Mouse (Mus musculus) adrenal gland, postnatal 14 days (tissue): ENCODE measurements around the gene Kdm4a. TPM values are rescaled to one million over a fixed set of nuclear protein-coding genes. Genes with fewer than 3 reads are reported as not detected.

ENCODE experiments used
- DNase-seq: peaks from one replicate; pipeline ENCODE4 v3.0.0; 2021; ENCODE audit warnings: mixed read lengths
- long read RNA-seq, 2 experiments: library from polyadenylated mRNA; stranded (forward); transcript quantifications; one replicate each; pipeline ENCODE4 v2.0.0; 2021
- total RNA-seq: library from RNA; stranded (reverse); gene quantifications from 2 replicates; pipeline ENCODE4 v1.2.3, GENCODE M21; 2021

Kdm4a gene
- 34.3 and 43.6 TPM in 2 replicates for total RNA-seq
- long read RNA-seq, experiment 1, partial matches to known transcripts, result 0 of 1 reads
- long read RNA-seq, experiment 1, other reads (novel, unspliced or antisense), result 1 of 1 reads
- long read RNA-seq, experiment 2, full-length matches to known transcripts, result 1 of 1 reads
- long read RNA-seq, experiment 2, partial matches to known transcripts, result 0 of 1 reads
- long read RNA-seq, experiment 2, other reads (novel, unspliced or antisense), result 0 of 1 reads

- peak; percentile 96 for DNase-seq
Measured at GRCm38 (mm10) chr4:118179467-118180300, at the start of gene Kdm4a. Kdm4a (minus strand) TSS chr4:118180043.

GRCm38 (mm10) chr4:118229035-118229770 is 49.4 kb upstream of the Kdm4a start:
- no peak for DNase-seq

- no peak for DNase-seq
Measured at GRCm38 (mm10) chr4:118227398-118227797, 47.6 kb upstream of the Kdm4a start.

GRCm38 (mm10) chr4:118221261-118221660 is 41.4 kb upstream of the Kdm4a start:
- DNase-seq, result no peak

GRCm38 (mm10) chr4:118220756-118221155 is 40.9 kb upstream of the Kdm4a start:
- no peak for DNase-seq

GRCm38 (mm10) chr4:118219487-118219886 is 39.6 kb upstream of the Kdm4a start:
- no peak for DNase-seq

GRCm38 (mm10) chr4:118218521-118218920 is 38.7 kb upstream of the Kdm4a start:
- DNase-seq, result no peak

- peak; percentile 85 for DNase-seq
Measured at GRCm38 (mm10) chr4:118216726-118217595, 37.1 kb upstream of the Kdm4a start.

- no peak for DNase-seq
Measured at GRCm38 (mm10) chr4:118214891-118215290, 35.0 kb upstream of the Kdm4a start.

GRCm38 (mm10) chr4:118206918-118207640 is 27.2 kb upstream of the Kdm4a start:
- DNase-seq, result peak; percentile 55

- no peak for DNase-seq
Measured at GRCm38 (mm10) chr4:118205906-118206305, 26.1 kb upstream of the Kdm4a start.

- DNase-seq, result no peak
Measured at GRCm38 (mm10) chr4:118199093-118199492, 19.2 kb upstream of the Kdm4a start.

- DNase-seq, result no peak
Measured at GRCm38 (mm10) chr4:118198606-118199005, 18.8 kb upstream of the Kdm4a start.

GRCm38 (mm10) chr4:118196185-118196584 is 16.3 kb upstream of the Kdm4a start:
- DNase-seq, result no peak

GRCm38 (mm10) chr4:118180301-118181080 is 648 bp upstream of the Kdm4a start:
- DNase-seq, result no peak

GRCm38 (mm10) chr4:118178952-118179466 is 834 bp downstream of the Kdm4a start:
- DNase-seq, result peak; percentile 26

- no peak for DNase-seq
Measured at GRCm38 (mm10) chr4:118172461-118172860, 7.4 kb downstream of the Kdm4a start.

- DNase-seq, result peak; percentile 28
Measured at GRCm38 (mm10) chr4:118171006-118171405, 8.8 kb downstream of the Kdm4a start.

- DNase-seq, result no peak
Measured at GRCm38 (mm10) chr4:118162123-118162522, 17.7 kb downstream of the Kdm4a start.

GRCm38 (mm10) chr4:118157666-118158065 is 22.2 kb downstream of the Kdm4a start:
- DNase-seq, result no peak
